Mouse (Mus musculus) lung, postnatal 36 days (tissue): ENCODE measurements around the gene Lmo4.

Source experiments
- DNase-seq: peaks from one replicate; pipeline ENCODE4 v3.0.0; 2022; ENCODE audit warnings: mixed read lengths

Lmo4 gene

GRCm38 (mm10) chr3:144203259-144203987, 1.6 kb downstream of the Lmo4 start:
- peak; percentile 18 for DNase-seq

GRCm38 (mm10) chr3:144202574-144203258, 2.3 kb downstream of the Lmo4 start:
- no peak for DNase-seq

GRCm38 (mm10) chr3:144201794-144202573, 3.0 kb downstream of the Lmo4 start:
- peak; percentile 91 for DNase-seq

- DNase-seq = no peak
Observed at GRCm38 (mm10) chr3:144185327-144186152, 19.5 kb downstream of the Lmo4 start.

- DNase-seq = no peak
Observed at GRCm38 (mm10) chr3:144184918-144185317, 20.1 kb downstream of the Lmo4 start.

GRCm38 (mm10) chr3:144182229-144182628, 22.8 kb downstream of the Lmo4 start:
- DNase-seq = peak; percentile 32

- DNase-seq = no peak
Observed at GRCm38 (mm10) chr3:144178937-144179336, 26.1 kb downstream of the Lmo4 start.

- no peak for DNase-seq
Observed at GRCm38 (mm10) chr3:144173866-144174588, 31.0 kb downstream of the Lmo4 start.

- DNase-seq = no peak
Observed at GRCm38 (mm10) chr3:144173138-144173537, 31.9 kb downstream of the Lmo4 start.

GRCm38 (mm10) chr3:144171749-144172148, 33.3 kb downstream of the Lmo4 start:
- DNase-seq = no peak

- DNase-seq = no peak
Observed at GRCm38 (mm10) chr3:144170539-144170938, 34.5 kb downstream of the Lmo4 start.

- DNase-seq = no peak
Observed at GRCm38 (mm10) chr3:144166439-144167155, 38.4 kb downstream of the Lmo4 start.

- peak; percentile 50 for DNase-seq
Observed at GRCm38 (mm10) chr3:144165439-144165838, 39.6 kb downstream of the Lmo4 start.

- DNase-seq = peak; percentile 75
Observed at GRCm38 (mm10) chr3:144164665-144165385, 40.2 kb downstream of the Lmo4 start.

GRCm38 (mm10) chr3:144163718-144164117, 41.3 kb downstream of the Lmo4 start:
- no peak for DNase-seq

- DNase-seq = no peak
Observed at GRCm38 (mm10) chr3:144162156-144162555, 42.9 kb downstream of the Lmo4 start.

GRCm38 (mm10) chr3:144161261-144161660, 43.8 kb downstream of the Lmo4 start:
- peak; percentile 15 for DNase-seq

- no peak for DNase-seq
Observed at GRCm38 (mm10) chr3:144155746-144156145, 49.3 kb downstream of the Lmo4 start.

GRCm38 (mm10) chr3:144153395-144153794, 51.6 kb downstream of the Lmo4 start:
- no peak for DNase-seq

GRCm38 (mm10) chr3:144151001-144151400, 54.0 kb downstream of the Lmo4 start:
- no peak for DNase-seq

- DNase-seq = no peak
Observed at GRCm38 (mm10) chr3:144148234-144148633, 56.8 kb downstream of the Lmo4 start.
